Mouse (Mus musculus) heart, adult 2 months (tissue): Measurements from ENCODE around the gene Gli2.

Experiments
- CTCF ChIP-seq: fragments of 200-600 bp; IDR thresholded peaks from 2 replicates; pipeline ENCODE4 v1.8.1; 2022; ENCODE audit warnings: antibody characterized with exemption, mild to moderate bottlenecking, moderate library complexity
- EP300 ChIP-seq: fragments of 200-500 bp; IDR thresholded peaks from 2 replicates; pipeline ENCODE4 v1.6.1; 2011; ENCODE audit warnings: low read depth, low read length, control low read depth; ENCODE audit not compliant: insufficient read depth
- POLR2A ChIP-seq: fragments of 200-500 bp; IDR thresholded peaks from 2 replicates; pipeline ENCODE4 v1.6.1; 2011; ENCODE audit warnings: mild to moderate bottlenecking, low read depth, low read length, control low read depth; ENCODE audit not compliant: insufficient read depth

DNA sequence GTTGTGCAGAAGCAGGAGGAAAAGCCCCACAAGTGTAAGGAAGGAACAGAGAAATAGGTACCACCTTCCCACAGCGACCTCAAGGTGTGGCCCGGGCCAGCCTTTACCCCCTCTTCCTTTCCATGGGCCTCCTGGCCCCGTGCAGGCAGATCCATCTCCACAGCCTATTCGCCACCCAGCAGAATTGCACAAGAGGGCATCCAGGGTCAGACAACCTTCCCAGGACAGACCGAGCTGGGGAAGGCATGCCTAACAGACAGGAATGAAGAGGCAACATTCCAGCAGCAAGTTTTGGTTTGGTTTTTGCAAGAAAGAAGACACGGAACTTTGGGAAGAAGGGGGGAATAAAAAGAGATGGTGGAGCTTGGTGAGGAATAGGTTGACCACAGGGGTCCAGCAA lies 22.2 kb downstream of the Gli2 start:
- TF ChIP-seq POLR2A, result no peak
- TF ChIP-seq CTCF, result no peak
- no peak for TF ChIP-seq EP300
